Mouse (Mus musculus) midbrain, embryonic 11.5 days (tissue): ENCODE results near the gene Zeb2. TPM values are rescaled to one million over a fixed set of nuclear protein-coding genes. Genes with fewer than 3 reads are reported as not detected.

Experiments
- ATAC-seq: fragments of 200-750 bp; cut with Nextera tagmentation; 2 replicates; pipeline ENCODE4 v1.8.0; 2017; ENCODE audit warnings: moderate TSS enrichment, moderate library complexity; ENCODE audit not compliant: low FRiP score
- DNase-seq: peaks from one replicate; pipeline ENCODE4 v3.0.0; 2015; ENCODE audit warnings: low spot score; ENCODE audit errors: missing footprints
- H3K27ac ChIP-seq: fragments of 300-500 bp; sonication (generic); 2 replicates; pipeline ENCODE4 v1.5.1; 2014; ENCODE audit warnings: low read depth, low read length
- H3K27me3 ChIP-seq: fragments of 300-500 bp; sonication (generic); 2 replicates; pipeline ENCODE4 v1.6.1; 2014; ENCODE audit warnings: mild to moderate bottlenecking, low read length, moderate library complexity, mixed read lengths; ENCODE audit not compliant: control insufficient read depth, insufficient read depth
- H3K36me3 ChIP-seq: fragments of 300-500 bp; sonication (generic); 2 replicates; pipeline ENCODE4 v1.6.1; 2014; ENCODE audit warnings: mild to moderate bottlenecking, low read length, moderate library complexity, mixed read lengths; ENCODE audit not compliant: control insufficient read depth, insufficient read depth
- H3K4me1 ChIP-seq: fragments of 300-500 bp; sonication (generic); 2 replicates; pipeline ENCODE4 v1.6.1; 2014; ENCODE audit warnings: low read length; ENCODE audit not compliant: control insufficient read depth, insufficient read depth
- H3K4me2 ChIP-seq: fragments of 300-500 bp; sonication (generic); 2 replicates; pipeline ENCODE4 v1.6.1; 2014; ENCODE audit warnings: mild to moderate bottlenecking, moderate library complexity
- H3K4me3 ChIP-seq: fragments of 300-500 bp; sonication (generic); 2 replicates; pipeline ENCODE4 v1.5.1; 2014; ENCODE audit warnings: low read depth, low read length
- H3K9ac ChIP-seq: fragments of 300-500 bp; sonication (generic); 2 replicates; pipeline ENCODE4 v1.6.1; 2014; ENCODE audit warnings: low read length
- H3K9me3 ChIP-seq: fragments of 300-500 bp; sonication (generic); 2 replicates; pipeline ENCODE4 v1.6.1; 2016; ENCODE audit warnings: low read length; ENCODE audit not compliant: control insufficient read depth
- WGBS: fragments of 180-500 bp; shearing (Covaris S2); extraction: QIAGEN DNeasy Blood & Tissue Kit; methylation state at CpG from one replicate; pipeline ENCODE4 v1.1.7; 2014; 5-methylcytosine and 5-hydroxymethylcytosine counted together
- polyA plus RNA-seq: library from polyadenylated mRNA; unstranded; fragments of >200 nt; fragmentation: Nextera tagmentation; extraction: Ambion mirVana; gene quantifications from 2 replicates; pipeline ENCODE4 v1.2.1, GENCODE M21; 2014

Gene Zeb2
- polyA plus RNA-seq, 1 experiment from 2014 or later: 61.2 TPM

GRCm38 (mm10) chr2:44962620-44963019 is 154.6 kb downstream of the Zeb2 start:
- Histone ChIP-seq H3K4me2 (no peak overlapping the region), H3K4me1 (no peaks in the 10 kb centered on the region), H3K27me3 (no peaks in the 10 kb centered on the region), H3K4me3 (no peak overlapping the region), H3K27ac (no peak overlapping the region), H3K9me3 (no peaks in the 10 kb centered on the region), H3K36me3 (no peaks in the 10 kb centered on the region), H3K9ac (no peak overlapping the region)
- DNase-seq: peak; percentile 26
- ATAC-seq: no peak
- 86% methylated on average over 5 of the region's 5 CpGs for WGBS

- H3K27me3 ChIP-seq: no peaks in the 10 kb centered on the region
- DNase-seq: peak; percentile 73
- 91% methylated on average over 4 of the region's 4 CpGs for WGBS
- no peak for ATAC-seq
- no peak overlapping the region for H3K4me2 ChIP-seq
- no peak overlapping the region for H3K4me3 ChIP-seq
- H3K4me1 ChIP-seq: no peaks in the 10 kb centered on the region
- H3K9ac ChIP-seq: no peak overlapping the region
- no peaks in the 10 kb centered on the region for H3K9me3 ChIP-seq
- no peaks in the 10 kb centered on the region for H3K36me3 ChIP-seq
- no peak overlapping the region for H3K27ac ChIP-seq
Observed at GRCm38 (mm10) chr2:44961192-44961591, 156.0 kb downstream of the Zeb2 start.

GRCm38 (mm10) chr2:44960561-44960960 is 156.6 kb downstream of the Zeb2 start:
- ATAC-seq (no peak), DNase-seq (peak; percentile 57)
- WGBS: 83% methylated on average over 3 of the region's 3 CpGs
- no peak overlapping the region for H3K9ac ChIP-seq
- H3K36me3 ChIP-seq: no peaks in the 10 kb centered on the region
- no peak overlapping the region for H3K4me3 ChIP-seq
- H3K27ac ChIP-seq: no peak overlapping the region
- no peaks in the 10 kb centered on the region for H3K4me1 ChIP-seq
- H3K9me3 ChIP-seq: no peaks in the 10 kb centered on the region
- H3K27me3 ChIP-seq: no peaks in the 10 kb centered on the region
- no peak overlapping the region for H3K4me2 ChIP-seq

GRCm38 (mm10) chr2:44957329-44957797 is 159.8 kb downstream of the Zeb2 start:
- Histone ChIP-seq H3K27ac (no peak overlapping the region), H3K4me1 (peaks cover 3% of the 10 kb centered on the region), H3K4me3 (no peak overlapping the region), H3K9ac (no peak overlapping the region), H3K4me2 (no peak overlapping the region), H3K27me3 (no peaks in the 10 kb centered on the region), H3K36me3 (no peaks in the 10 kb centered on the region), H3K9me3 (no peaks in the 10 kb centered on the region)
- DNase-seq (peak; percentile 45), ATAC-seq (no peak)
- WGBS: 90% methylated on average over 1 of the region's 1 CpGs

- Histone ChIP-seq H3K27ac (no peak overlapping the region), H3K4me1 (peaks cover 3% of the 10 kb centered on the region), H3K4me2 (no peak overlapping the region), H3K9me3 (no peaks in the 10 kb centered on the region), H3K27me3 (no peaks in the 10 kb centered on the region), H3K36me3 (no peaks in the 10 kb centered on the region), H3K9ac (no peak overlapping the region), H3K4me3 (no peak overlapping the region)
- ATAC-seq (no peak), DNase-seq (no peak)
- 64% methylated on average over 3 of the region's 3 CpGs for WGBS
Observed at GRCm38 (mm10) chr2:44956232-44956631, 161.0 kb downstream of the Zeb2 start.

- H3K4me1 ChIP-seq: peaks cover 3% of the 10 kb centered on the region
- H3K4me2 ChIP-seq: no peak overlapping the region
- H3K4me3 ChIP-seq: no peak overlapping the region
- H3K9me3 ChIP-seq: no peaks in the 10 kb centered on the region
- DNase-seq: peak; percentile 44
- H3K27ac ChIP-seq: no peak overlapping the region
- ATAC-seq: no peak
- whole genome bisulfite sequencing: 90% methylated on average over 6 of the region's 6 CpGs
- H3K27me3 ChIP-seq: no peaks in the 10 kb centered on the region
- H3K36me3 ChIP-seq: no peaks in the 10 kb centered on the region
- no peak overlapping the region for H3K9ac ChIP-seq
Observed at GRCm38 (mm10) chr2:44955506-44955905, 161.7 kb downstream of the Zeb2 start.

GRCm38 (mm10) chr2:44954180-44954579 is 163.0 kb downstream of the Zeb2 start:
- ATAC-seq: no peak
- Histone ChIP-seq H3K27me3 (no peaks in the 10 kb centered on the region), H3K9me3 (no peaks in the 10 kb centered on the region), H3K27ac (no peak overlapping the region), H3K4me2 (no peak overlapping the region), H3K4me1 (peaks cover 3% of the 10 kb centered on the region), H3K9ac (no peak overlapping the region), H3K4me3 (no peak overlapping the region), H3K36me3 (no peaks in the 10 kb centered on the region)
- 96% methylated on average over 1 of the region's 1 CpGs for WGBS
- DNase-seq: peak; percentile 54

- Histone ChIP-seq H3K4me2 (no peak overlapping the region), H3K9me3 (no peaks in the 10 kb centered on the region), H3K27me3 (no peaks in the 10 kb centered on the region), H3K4me3 (no peak overlapping the region), H3K4me1 (peaks cover 3% of the 10 kb centered on the region), H3K9ac (no peak overlapping the region), H3K36me3 (no peaks in the 10 kb centered on the region), H3K27ac (no peak overlapping the region)
- WGBS: 17% methylated on average over 6 of the region's 6 CpGs
- no peak for ATAC-seq
- peak; percentile 85 for DNase-seq
Observed at GRCm38 (mm10) chr2:44952830-44953422, 164.3 kb downstream of the Zeb2 start.

GRCm38 (mm10) chr2:44951651-44952213 is 165.5 kb downstream of the Zeb2 start:
- 70% methylated on average over 4 of the region's 4 CpGs for WGBS
- peak; percentile 33 for DNase-seq
- Histone ChIP-seq H3K27ac (no peak overlapping the region), H3K36me3 (no peaks in the 10 kb centered on the region), H3K27me3 (no peaks in the 10 kb centered on the region), H3K9me3 (no peaks in the 10 kb centered on the region), H3K4me2 (no peak overlapping the region), H3K9ac (no peak overlapping the region), H3K4me1 (peaks cover 3% of the 10 kb centered on the region), H3K4me3 (no peak overlapping the region)
- ATAC-seq: no peak
